In genomic region chr16:43172139-43172538, GRCm38 (mm10) we compare ENCODE assay signal across 11 mouse cellular contexts.
"Had no signal": no experiment of that assay in that cellular context is flagged by ENCODE, and none has a peak within 500 bp of the region (broad histone marks: within the 10 kb centered on the region; RNA-seq: fewer than 3 reads in every experiment).

No protein-coding gene starts in this region.

- H3K4me2 ChIP-seq: limb, embryonic 15.5 days; liver, embryonic 13.5 days; neural tube, embryonic 13.5 days had no signal

- ATAC-seq: liver, postnatal 0 days had no signal

- H3K27me3 ChIP-seq: limb, embryonic 15.5 days; liver, embryonic 13.5 days; neural tube, embryonic 13.5 days had no signal

- H3K4me1 ChIP-seq: limb, embryonic 15.5 days; liver, embryonic 13.5 days; neural tube, embryonic 13.5 days had no signal

- H3K9me3 ChIP-seq: limb, embryonic 15.5 days; liver, embryonic 13.5 days; neural tube, embryonic 13.5 days had no signal

- H3K9ac ChIP-seq: limb, embryonic 15.5 days; liver, embryonic 13.5 days; liver, postnatal 0 days; neural tube, embryonic 13.5 days had no signal

- DNase-seq: kidney, adult 18-20 months; kidney, postnatal 10 days; kidney, postnatal 4 days; liver, embryonic 13.5 days; liver, postnatal 0 days; lung, postnatal 36 days; right cerebral cortex, adult 18-20 months; right cerebral cortex, postnatal 25 days; thymus, postnatal 36 days had no signal

- H3K4me3 ChIP-seq: limb, embryonic 15.5 days; liver, embryonic 13.5 days; neural tube, embryonic 13.5 days had no signal

- H3K36me3 ChIP-seq: limb, embryonic 15.5 days; liver, embryonic 13.5 days; neural tube, embryonic 13.5 days had no signal

- H3K27ac ChIP-seq: limb, embryonic 15.5 days; liver, embryonic 13.5 days; neural tube, embryonic 13.5 days had no signal
